Mouse (Mus musculus) stomach, embryonic 14.5 days (tissue): ENCODE measurements around the gene Vrk1. TPM values are rescaled to one million over a fixed set of nuclear protein-coding genes. Genes with fewer than 3 reads are reported as not detected.

Experiments used
- ATAC-seq: fragments of 200-750 bp; cut with Nextera tagmentation; 2 replicates; pipeline ENCODE4 v1.8.0; 2017; ENCODE audit warnings: low read depth, moderate TSS enrichment; ENCODE audit not compliant: insufficient number of reproducible peaks, insufficient read depth, low FRiP score
- H3K27ac ChIP-seq: fragments of 300-500 bp; sonication (generic); 2 replicates; pipeline ENCODE4 v1.5.1; 2014; ENCODE audit warnings: mild to moderate bottlenecking, low read length, moderate library complexity, mixed read lengths
- H3K27me3 ChIP-seq: fragments of 300-500 bp; sonication (generic); 2 replicates; pipeline ENCODE4 v1.6.1; 2014; ENCODE audit warnings: low read length, control low read depth, mixed read lengths; ENCODE audit not compliant: control insufficient read depth, insufficient read depth
- H3K36me3 ChIP-seq: fragments of 300-500 bp; sonication (generic); 2 replicates; pipeline ENCODE4 v1.6.1; 2014; ENCODE audit warnings: mild to moderate bottlenecking, control low read depth, low read length, moderate library complexity, mixed read lengths; ENCODE audit not compliant: control insufficient read depth, insufficient read depth
- H3K4me1 ChIP-seq: fragments of 300-500 bp; sonication (generic); 2 replicates; pipeline ENCODE4 v1.6.1; 2014; ENCODE audit warnings: low read length, control low read depth, mixed read lengths; ENCODE audit not compliant: control insufficient read depth, insufficient read depth
- H3K4me2 ChIP-seq: fragments of 300-500 bp; sonication (generic); replicated peaks from 2 replicates; pipeline ENCODE4 v1.6.1; 2014; ENCODE audit warnings: low read depth, low read length, control low read depth
- H3K4me3 ChIP-seq: fragments of 300-500 bp; sonication (generic); 2 replicates; pipeline ENCODE4 v1.5.1; 2014; ENCODE audit warnings: low read depth, low read length, control low read depth
- H3K9ac ChIP-seq: fragments of 300-500 bp; sonication (generic); replicated peaks from 2 replicates; pipeline ENCODE4 v1.6.1; 2014; ENCODE audit warnings: low read depth, mild to moderate bottlenecking, control low read depth, low read length, moderate library complexity, mixed read lengths
- H3K9me3 ChIP-seq: fragments of 300-500 bp; sonication (generic); 2 replicates; pipeline ENCODE4 v1.6.1; 2016; ENCODE audit warnings: low read depth, low read length, control low read depth; ENCODE audit not compliant: control insufficient read depth
- WGBS: fragments of 180-500 bp; shearing (Covaris S2); extraction: QIAGEN DNeasy Blood & Tissue Kit; methylation state at CpG from one replicate; pipeline ENCODE4 v1.1.7; 2014; 5-methylcytosine and 5-hydroxymethylcytosine counted together
- polyA plus RNA-seq: library from polyadenylated mRNA; unstranded; fragments of >200 nt; fragmentation: Nextera tagmentation; extraction: Ambion mirVana; gene quantifications from 2 replicates; pipeline ENCODE4 v1.2.1, GENCODE M21; 2014

The Vrk1 gene
- polyA plus RNA-seq, 1 experiment from 2014 or later: 64.4 TPM

- H3K4me2 ChIP-seq: no peak overlapping the region
- no peaks in the 10 kb centered on the region for H3K4me1 ChIP-seq
- H3K36me3 ChIP-seq: peaks cover 11% of the 10 kb centered on the region
- ATAC-seq: no peak
- H3K27me3 ChIP-seq: no peaks in the 10 kb centered on the region
- H3K27ac ChIP-seq: no peak overlapping the region
- no peaks in the 10 kb centered on the region for H3K9me3 ChIP-seq
- no peak overlapping the region for H3K9ac ChIP-seq
- WGBS: 34% methylated on average over 9 of the region's 9 CpGs
- H3K4me3 ChIP-seq: no peak overlapping the region
Observed at GRCm38 (mm10) chr12:106046143-106046795, 36.2 kb downstream of the Vrk1 start.

- H3K4me3 ChIP-seq: no peak overlapping the region
- H3K27ac ChIP-seq: no peak overlapping the region
- ATAC-seq: no peak
- no peak overlapping the region for H3K9ac ChIP-seq
- H3K36me3 ChIP-seq: peaks cover 4% of the 10 kb centered on the region; the same call in 1 of the 2 replicates
- 94% methylated on average over 7 of the region's 7 CpGs for WGBS
- no peak overlapping the region for H3K4me2 ChIP-seq
- H3K9me3 ChIP-seq: no peaks in the 10 kb centered on the region
- no peaks in the 10 kb centered on the region for H3K4me1 ChIP-seq
- H3K27me3 ChIP-seq: no peaks in the 10 kb centered on the region
Observed at GRCm38 (mm10) chr12:106052271-106052670, 42.2 kb downstream of the Vrk1 start.

GRCm38 (mm10) chr12:106055799-106056198, 45.8 kb downstream of the Vrk1 start:
- H3K9ac ChIP-seq: no peak overlapping the region
- H3K4me1 ChIP-seq: no peaks in the 10 kb centered on the region
- ATAC-seq: no peak
- no peak overlapping the region for H3K27ac ChIP-seq
- no peak overlapping the region for H3K4me3 ChIP-seq
- no peaks in the 10 kb centered on the region for H3K9me3 ChIP-seq
- H3K27me3 ChIP-seq: no peaks in the 10 kb centered on the region
- peaks cover 8% of the 10 kb centered on the region for H3K36me3 ChIP-seq
- no peak overlapping the region for H3K4me2 ChIP-seq
- 40% methylated on average over 6 of the region's 6 CpGs for WGBS

- no peak overlapping the region for H3K4me2 ChIP-seq
- no peak for ATAC-seq
- H3K27me3 ChIP-seq: no peaks in the 10 kb centered on the region
- no peak overlapping the region for H3K4me3 ChIP-seq
- H3K9me3 ChIP-seq: no peaks in the 10 kb centered on the region
- no peak overlapping the region; the same call in 1 of the 2 replicates for H3K27ac ChIP-seq
- WGBS: 62% methylated on average over 12 of the region's 12 CpGs
- H3K36me3 ChIP-seq: peaks cover 13% of the 10 kb centered on the region
- no peak overlapping the region for H3K9ac ChIP-seq
- no peaks in the 10 kb centered on the region for H3K4me1 ChIP-seq
Observed at GRCm38 (mm10) chr12:106059873-106060573, 50.0 kb downstream of the Vrk1 start.

- no peak for ATAC-seq
- H3K36me3 ChIP-seq: peaks cover 14% of the 10 kb centered on the region
- no peak overlapping the region for H3K4me3 ChIP-seq
- H3K4me1 ChIP-seq: no peaks in the 10 kb centered on the region
- H3K27me3 ChIP-seq: no peaks in the 10 kb centered on the region
- 89% methylated on average over 22 of the region's 22 CpGs for WGBS
- no peak overlapping the region for H3K9ac ChIP-seq
- no peak overlapping the region for H3K4me2 ChIP-seq
- no peak overlapping the region for H3K27ac ChIP-seq
- H3K9me3 ChIP-seq: no peaks in the 10 kb centered on the region
Observed at GRCm38 (mm10) chr12:106070434-106071155, 60.6 kb downstream of the Vrk1 start.

- Histone ChIP-seq H3K4me1 (no peaks in the 10 kb centered on the region), H3K27ac (no peak overlapping the region), H3K4me3 (no peak overlapping the region), H3K4me2 (no peak overlapping the region), H3K27me3 (no peaks in the 10 kb centered on the region), H3K9ac (no peak overlapping the region), H3K36me3 (peaks cover 8% of the 10 kb centered on the region), H3K9me3 (no peaks in the 10 kb centered on the region)
- no peak for ATAC-seq
- 74% methylated on average over 10 of the region's 10 CpGs for WGBS
Observed at GRCm38 (mm10) chr12:106071575-106072166, 61.6 kb downstream of the Vrk1 start.

GRCm38 (mm10) chr12:106074371-106075155, 64.5 kb downstream of the Vrk1 start:
- WGBS: 85% methylated on average over 12 of the region's 12 CpGs
- no peak overlapping the region for H3K4me2 ChIP-seq
- H3K9me3 ChIP-seq: no peaks in the 10 kb centered on the region

GRCm38 (mm10) chr12:106076131-106076530, 66.1 kb downstream of the Vrk1 start:
- Histone ChIP-seq H3K36me3 (no peaks in the 10 kb centered on the region; the same call in 1 of the 2 replicates), H3K4me2 (no peak overlapping the region), H3K4me3 (no peak overlapping the region), H3K4me1 (no peaks in the 10 kb centered on the region), H3K9ac (no peak overlapping the region), H3K9me3 (no peaks in the 10 kb centered on the region), H3K27ac (no peak overlapping the region), H3K27me3 (no peaks in the 10 kb centered on the region)
- WGBS: 90% methylated on average over 15 of the region's 15 CpGs
- ATAC-seq: no peak

More at GRCm38 (mm10) chr12:106074371-106075155, 64.5 kb downstream of the Vrk1 start:
- H3K27ac ChIP-seq: no peak overlapping the region
- no peak overlapping the region for H3K4me3 ChIP-seq
- ATAC-seq: no peak
- H3K4me1 ChIP-seq: no peaks in the 10 kb centered on the region
- no peak overlapping the region for H3K9ac ChIP-seq
- H3K36me3 ChIP-seq: peaks cover 8% of the 10 kb centered on the region
- no peaks in the 10 kb centered on the region for H3K27me3 ChIP-seq
